Mouse (Mus musculus) gastrocnemius, postnatal 4 days (tissue): Measurements from ENCODE around the gene Fndc11. TPM values are rescaled to one million over a fixed set of nuclear protein-coding genes. Genes with fewer than 3 reads are reported as not detected.

Experiments used
- DNase-seq, 2 experiments: peaks; one replicate each; pipeline ENCODE4 v3.0.0; 2021 to 2022; ENCODE audit warnings: low spot score in 2 of 2, mixed read lengths in 2 of 2
- total RNA-seq, 2 experiments: library from RNA; stranded (reverse); gene quantifications; 2 replicates each; pipeline ENCODE4 v1.2.3; 2021

Fndc11 gene
- total RNA-seq, 2 experiments from 2014 or later: not detected

- no peak for DNase-seq
Observed at GRCm38 (mm10) chr2:181253248-181253647, 33.4 kb downstream of the Fndc11 start.

DNA sequence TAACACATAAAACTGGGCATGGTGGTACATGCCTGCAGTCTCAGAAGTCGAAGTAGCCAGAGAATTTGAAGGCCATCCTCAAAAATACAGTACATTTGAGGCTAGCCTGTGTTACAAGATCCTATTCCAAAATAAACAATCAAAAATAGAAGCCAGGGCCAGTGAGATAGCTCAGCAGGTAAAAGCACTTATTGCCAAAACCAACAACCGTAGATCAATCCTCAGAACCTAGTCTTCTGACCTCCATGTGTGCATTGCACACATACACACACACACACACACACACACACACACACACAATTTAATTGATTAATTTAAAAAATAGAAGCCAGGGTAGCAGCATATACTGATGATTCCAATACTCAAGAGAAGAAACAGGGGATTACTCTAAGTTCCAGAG, 47.0 kb downstream of the Fndc11 start:
- DNase-seq: no peak

DNA sequence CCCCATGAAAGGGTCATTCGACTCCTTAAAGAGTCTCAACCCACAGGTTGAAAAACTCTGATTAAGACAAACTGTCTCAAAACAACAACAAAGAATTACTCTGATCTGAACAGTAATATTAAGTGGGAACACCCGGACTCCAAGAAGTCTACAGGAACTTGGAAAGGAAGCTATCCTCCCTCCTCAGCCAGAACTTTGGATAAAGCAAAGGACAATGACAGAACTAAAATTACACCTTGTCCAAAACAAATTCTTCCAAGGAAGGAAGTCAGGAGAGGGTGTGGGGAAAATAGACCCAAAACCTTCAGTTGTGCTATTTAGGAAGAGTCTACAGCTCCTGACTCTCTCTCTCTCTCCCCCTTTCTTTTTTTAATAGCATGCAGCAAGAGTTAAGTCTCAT, 52.3 kb downstream of the Fndc11 start:
- DNase-seq: no peak

Other genes with a start within 250 kb of the Fndc11 start
- 10 to 100 TPM; 11.1 to 13.1 TPM for gene Col20a1, start 233.5 kb upstream of the Fndc11 start, total RNA-seq
- 1 to 10 TPM; 2.9 to 3.8 TPM for gene Chrna4, start 176.5 kb upstream of the Fndc11 start, total RNA-seq
- not detected for gene Kcnq2, start 84.7 kb upstream of the Fndc11 start, total RNA-seq
- 100 to 1,000 TPM; 639 to 677 TPM for gene Eef1a2, start 63.0 kb upstream of the Fndc11 start, total RNA-seq
- gene Ppdpf, start 32.8 kb upstream of the Fndc11 start, total RNA-seq: 10 to 100 TPM; 67.4 to 71.2 TPM
- under 1 TPM in 1 of 2 experiments, not detected in 1; 0.10 TPM for gene Ptk6, start 17.2 kb upstream of the Fndc11 start, total RNA-seq
- not detected for gene Srms, start 6.8 kb upstream of the Fndc11 start, total RNA-seq
- 1 to 10 TPM; 4.5 to 6.0 TPM for gene Helz2, start 22.0 kb downstream of the Fndc11 start, total RNA-seq
- gene Gmeb2, start 68.0 kb downstream of the Fndc11 start, total RNA-seq: 10 to 100 TPM; 12.1 to 14.5 TPM
- under 1 TPM; 0.32 to 0.47 TPM for gene Stmn3, start 94.5 kb downstream of the Fndc11 start, total RNA-seq
- 10 to 100 TPM; 37.0 to 40.9 TPM for gene Rtel1, start 99.7 kb downstream of the Fndc11 start, total RNA-seq
- 10 to 100 TPM; 23.3 to 26.2 TPM for gene Zgpat, start 144.9 kb downstream of the Fndc11 start, total RNA-seq
- gene Arfrp1, start 145.4 kb downstream of the Fndc11 start, total RNA-seq: 10 to 100 TPM; 31.6 to 32.4 TPM
- gene Lime1, start 160.1 kb downstream of the Fndc11 start, total RNA-seq: 10 to 100 TPM; 10.9 to 17.8 TPM
- gene Zbtb46, start 239.4 kb downstream of the Fndc11 start, total RNA-seq: 10 to 100 TPM; 10.1 to 12.0 TPM